Mouse (Mus musculus): ENCODE measurements at regions not wholly inside any gene's neighbourhood (a gene's known extent, or its start where the extent isn't known, plus 50 kb on each side); places are given as distances from the start of the nearest gene placed in this dataset.

- no peak for TF ChIP-seq CTCF (IDR thresholded peaks at IDR 0.05; ENCODE audit: low read depth, low read length)
- no peak for TF ChIP-seq POLR2A (IDR thresholded peaks at IDR 0.05; ENCODE audit: extremely low read depth, insufficient read depth, low read length)
Observed at GRCm38 (mm10) chr6:52477380-52477779, 162.8 kb downstream of the Hibadh start.
